Mouse (Mus musculus) kidney, embryonic 16.5 days (tissue): Measurements from ENCODE around the gene Mecom. TPM values are rescaled to one million over a fixed set of nuclear protein-coding genes. Genes with fewer than 3 reads are reported as not detected.

Source experiments
- ATAC-seq: fragments of 200-750 bp; cut with Nextera tagmentation; 2 replicates; pipeline ENCODE4 v1.8.0; 2017; ENCODE audit warnings: moderate TSS enrichment; ENCODE audit not compliant: low FRiP score, low TSS enrichment
- H3K27ac ChIP-seq: fragments of 300-500 bp; sonication (generic); 2 replicates; pipeline ENCODE4 v1.5.1; 2014; ENCODE audit warnings: low read length
- H3K27me3 ChIP-seq: fragments of 300-500 bp; sonication (generic); 2 replicates; pipeline ENCODE4 v1.6.1; 2014; ENCODE audit warnings: low read length, control low read depth, mixed read lengths; ENCODE audit not compliant: insufficient read depth
- H3K36me3 ChIP-seq: fragments of 300-500 bp; sonication (generic); 2 replicates; pipeline ENCODE4 v1.6.1; 2014; ENCODE audit warnings: low read length, control low read depth, mixed read lengths; ENCODE audit not compliant: insufficient read depth
- H3K4me1 ChIP-seq: fragments of 300-500 bp; sonication (generic); 2 replicates; pipeline ENCODE4 v1.6.1; 2014; ENCODE audit warnings: low read length, control low read depth, mixed read lengths; ENCODE audit not compliant: insufficient read depth
- H3K4me2 ChIP-seq: fragments of 300-500 bp; sonication (generic); replicated peaks from 2 replicates; pipeline ENCODE4 v1.6.1; 2014; ENCODE audit warnings: low read depth, low read length
- H3K4me3 ChIP-seq: fragments of 300-500 bp; sonication (generic); 2 replicates; pipeline ENCODE4 v1.5.1; 2014; ENCODE audit warnings: mild to moderate bottlenecking, low read length
- H3K9ac ChIP-seq: fragments of 300-500 bp; sonication (generic); replicated peaks from 2 replicates; pipeline ENCODE4 v1.6.1; 2014; ENCODE audit warnings: low read length
- H3K9me3 ChIP-seq: fragments of 300-500 bp; sonication (generic); 2 replicates; pipeline ENCODE4 v1.6.1; 2016; ENCODE audit warnings: low read length, control low read depth
- WGBS: fragments of 180-500 bp; shearing (Covaris S2); extraction: QIAGEN DNeasy Blood & Tissue Kit; methylation state at CpG from one replicate; pipeline ENCODE4 v1.1.7; 2014; 5-methylcytosine and 5-hydroxymethylcytosine counted together
- polyA plus RNA-seq: library from polyadenylated mRNA; unstranded; fragments of >200 nt; fragmentation: Nextera tagmentation; extraction: Ambion mirVana; gene quantifications from 2 replicates; pipeline ENCODE4 v1.2.1, GENCODE M21; 2015

The Mecom gene
- polyA plus RNA-seq, 1 experiment from 2014 or later, result 78.3 TPM

DNA sequence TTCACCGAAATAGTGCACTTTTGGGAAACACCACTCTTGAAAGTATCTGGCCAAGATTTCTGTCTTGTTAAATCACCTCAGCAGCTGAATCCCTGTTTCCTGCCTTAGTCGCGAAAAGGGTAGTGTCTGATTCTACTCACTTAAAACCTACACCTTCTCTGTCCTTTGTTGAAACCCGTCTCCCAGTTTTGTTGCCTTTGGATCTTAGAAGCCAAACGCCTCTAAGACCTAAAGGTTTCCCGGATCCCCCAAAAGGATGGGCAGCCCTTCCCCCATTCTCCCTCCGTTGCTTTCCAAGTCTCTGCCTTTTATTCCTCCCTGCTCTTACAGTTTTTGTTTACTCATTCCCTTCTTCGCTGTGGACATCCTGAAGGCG is 32.0 kb downstream of the Mecom start:
- Histone ChIP-seq H3K27me3 (peaks cover 38% of the 10 kb centered on the region), H3K9ac (peak overlapping the region; percentile 68; the same call in 1 of the 2 replicates), H3K4me1 (peaks cover 11% of the 10 kb centered on the region; the same call in 1 of the 2 replicates), H3K36me3 (no peaks in the 10 kb centered on the region), H3K4me2 (peak overlapping the region; percentile 75), H3K4me3 (peak overlapping the region; percentile 52), H3K27ac (no peak overlapping the region; the same call in 1 of the 2 replicates), H3K9me3 (no peaks in the 10 kb centered on the region)
- WGBS, result 11% methylated on average over 9 of the region's 9 CpGs
- no peak for ATAC-seq

DNA sequence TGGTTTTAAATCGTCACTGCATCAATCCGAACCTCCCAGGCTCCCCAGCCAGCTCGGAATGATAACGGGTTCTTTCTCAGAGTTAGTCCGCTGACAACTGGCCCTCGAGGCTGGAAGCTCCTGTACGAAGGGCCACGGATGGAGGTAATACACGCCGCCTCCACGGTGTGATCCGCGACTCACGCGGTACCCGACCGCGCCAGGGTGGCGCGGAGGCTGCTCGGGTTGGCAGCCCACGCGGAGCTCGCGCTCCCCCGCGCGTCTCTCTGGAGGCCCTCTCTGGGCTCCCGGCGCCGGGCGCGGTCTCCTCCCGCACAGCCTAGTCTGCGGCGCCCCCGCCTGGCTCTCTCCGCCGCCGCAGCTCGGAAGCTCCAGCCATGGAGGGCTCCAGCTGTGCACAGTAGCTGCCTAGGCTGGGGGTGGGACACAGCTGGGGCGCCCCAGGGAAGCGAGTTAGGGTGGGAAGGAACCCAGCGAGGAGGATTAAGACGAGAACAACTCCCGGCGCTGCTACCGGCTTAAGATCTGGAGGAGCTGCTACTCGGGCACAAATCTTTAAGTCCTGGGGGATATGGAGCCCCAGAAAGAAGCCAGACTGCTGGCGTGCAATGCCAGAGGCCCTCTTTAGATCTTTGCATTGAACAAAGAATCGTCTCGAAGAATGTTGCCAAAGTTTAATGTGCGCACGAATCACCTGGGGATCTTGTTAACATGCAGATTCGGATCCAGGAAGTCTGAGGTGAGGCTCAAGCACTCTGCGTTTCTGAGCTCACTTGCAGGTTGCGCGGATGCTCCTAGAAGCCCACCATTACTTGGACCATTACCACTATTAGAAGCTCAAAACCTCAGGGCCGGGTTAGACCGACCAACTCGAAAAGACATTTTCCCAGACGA is 32.7 kb downstream of the Mecom start:
- peaks cover 40% of the 10 kb centered on the region for H3K27me3 ChIP-seq
- ATAC-seq, result peak; percentile 94
- H3K27ac ChIP-seq, result peak overlapping the region; percentile 86
- H3K4me2 ChIP-seq, result peak overlapping the region; percentile 75
- H3K9ac ChIP-seq, result peak overlapping the region; percentile 68
- H3K4me3 ChIP-seq, result peak overlapping the region; percentile 52
- WGBS, result under 1% methylated on average over 62 of the region's 62 CpGs
- no peaks in the 10 kb centered on the region for H3K36me3 ChIP-seq
- H3K9me3 ChIP-seq, result no peaks in the 10 kb centered on the region
- peaks cover 11% of the 10 kb centered on the region; the same call in 1 of the 2 replicates for H3K4me1 ChIP-seq

DNA sequence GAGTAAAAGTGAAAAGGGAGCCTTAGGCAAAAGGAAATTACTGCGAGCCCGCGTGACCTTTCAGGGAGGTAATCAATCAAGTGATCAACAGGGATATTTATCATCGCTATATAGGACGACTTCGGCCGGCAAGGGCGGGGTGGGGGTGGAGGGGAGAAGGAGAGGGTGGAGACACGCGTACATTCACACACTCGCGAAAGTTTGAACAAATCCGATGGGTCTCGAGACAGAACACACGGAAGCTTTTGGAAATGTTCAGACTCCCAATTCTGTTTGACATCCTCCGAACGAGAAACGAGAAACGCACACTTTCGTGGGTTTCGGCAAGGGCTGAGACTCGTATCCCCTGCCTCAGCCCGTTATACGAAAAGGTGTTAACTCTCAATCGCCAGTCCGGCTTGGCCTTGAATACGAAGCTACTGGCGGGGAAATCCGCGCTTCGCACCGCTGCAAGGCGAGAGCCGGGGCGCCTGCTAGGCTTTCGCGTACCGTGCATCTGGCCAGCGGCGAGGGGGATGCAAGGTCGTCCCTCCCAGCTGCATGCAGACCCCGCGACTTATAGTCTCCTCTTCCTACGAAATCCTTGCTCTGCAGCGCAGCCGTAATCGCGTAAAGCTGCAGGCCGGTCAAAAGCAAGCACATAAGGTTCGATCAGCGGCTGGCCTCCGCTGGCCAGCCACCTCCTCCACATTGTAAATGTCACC is 33.6 kb downstream of the Mecom start:
- Histone ChIP-seq H3K4me2 (peak overlapping the region; percentile 75), H3K4me3 (peak overlapping the region; percentile 52), H3K27ac (peak overlapping the region; percentile 86), H3K9ac (peak overlapping the region; percentile 68), H3K27me3 (peaks cover 42% of the 10 kb centered on the region), H3K4me1 (peaks cover 15% of the 10 kb centered on the region), H3K36me3 (no peaks in the 10 kb centered on the region), H3K9me3 (no peaks in the 10 kb centered on the region)
- ATAC-seq, result peak; percentile 5; the same call in 1 of the 2 replicates
- WGBS, result under 1% methylated on average over 52 of the region's 52 CpGs

DNA sequence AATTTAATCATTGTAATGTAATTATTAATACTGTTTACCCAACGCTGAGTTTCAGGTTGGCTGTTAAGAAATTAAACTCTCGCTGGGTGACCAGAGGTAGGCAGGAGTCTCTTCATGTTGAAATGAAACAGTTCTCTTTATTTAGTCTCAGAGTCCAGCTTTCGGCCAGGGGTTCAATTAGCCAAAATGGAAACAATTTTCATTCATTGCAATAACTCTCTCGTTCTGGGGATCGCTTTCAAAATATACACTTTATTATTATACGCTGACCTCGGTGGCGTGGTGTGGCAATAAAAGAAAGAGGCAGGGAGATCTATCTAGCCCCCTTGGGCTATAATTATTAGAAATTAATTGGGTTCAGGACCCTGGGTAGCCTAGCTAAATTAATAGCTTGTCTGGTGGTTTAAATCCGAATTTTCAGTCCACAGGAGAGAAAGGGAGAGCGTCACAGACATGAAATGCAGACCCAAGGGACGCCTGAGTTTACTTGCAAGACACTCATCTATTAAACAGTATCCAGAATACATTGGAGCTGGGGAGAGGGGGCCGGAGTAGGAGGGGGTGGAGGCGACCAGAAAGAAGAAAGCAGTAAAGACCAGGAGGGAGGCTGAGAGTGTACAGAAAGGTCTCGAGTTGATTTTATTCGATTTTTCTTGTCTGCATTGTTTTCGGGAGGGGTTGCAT is 34.4 kb downstream of the Mecom start:
- H3K9ac ChIP-seq, result peak overlapping the region; percentile 68
- peak overlapping the region; percentile 52 for H3K4me3 ChIP-seq
- H3K36me3 ChIP-seq, result no peaks in the 10 kb centered on the region
- peak overlapping the region; percentile 86 for H3K27ac ChIP-seq
- H3K9me3 ChIP-seq, result no peaks in the 10 kb centered on the region
- H3K4me2 ChIP-seq, result peak overlapping the region; percentile 75
- WGBS, result 6% methylated on average over 16 of the region's 16 CpGs
- no peak for ATAC-seq
- peaks cover 42% of the 10 kb centered on the region for H3K27me3 ChIP-seq
- peaks cover 15% of the 10 kb centered on the region for H3K4me1 ChIP-seq

DNA sequence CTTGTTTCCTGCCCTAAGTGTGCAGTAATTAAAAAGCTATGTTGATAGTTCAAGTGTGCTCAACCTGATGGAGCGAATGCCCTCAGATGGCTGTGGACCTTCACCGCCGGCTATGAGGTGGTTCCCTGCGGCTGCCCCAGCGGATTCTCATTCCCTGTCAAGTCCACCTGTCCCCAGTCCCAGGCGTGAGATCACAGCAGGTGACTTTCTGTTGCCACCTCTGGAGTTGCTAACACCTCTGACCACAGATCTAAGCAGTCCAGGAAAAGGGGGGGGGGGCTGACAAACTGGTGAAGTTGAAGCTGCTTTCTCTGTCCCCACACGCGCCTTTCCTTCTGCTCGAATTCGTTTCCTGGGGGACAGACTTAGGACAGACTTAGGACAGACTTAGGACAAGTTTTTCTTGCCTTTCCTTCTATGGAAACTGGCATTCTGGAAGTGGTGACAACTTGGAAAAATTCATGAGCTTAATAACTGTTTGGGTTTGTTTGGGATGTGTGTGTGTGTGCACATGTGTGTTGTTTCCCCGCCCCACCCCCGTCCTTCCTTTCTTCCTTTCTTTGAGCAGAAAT is 35.3 kb downstream of the Mecom start:
- Histone ChIP-seq H3K4me3 (no peak overlapping the region), H3K27ac (peak overlapping the region; percentile 86), H3K9ac (no peak overlapping the region; the same call in 1 of the 2 replicates), H3K36me3 (no peaks in the 10 kb centered on the region), H3K27me3 (peaks cover 38% of the 10 kb centered on the region), H3K4me1 (peaks cover 15% of the 10 kb centered on the region), H3K4me2 (peak overlapping the region; percentile 75), H3K9me3 (no peaks in the 10 kb centered on the region)
- WGBS, result 23% methylated on average over 12 of the region's 12 CpGs
- no peak for ATAC-seq

DNA sequence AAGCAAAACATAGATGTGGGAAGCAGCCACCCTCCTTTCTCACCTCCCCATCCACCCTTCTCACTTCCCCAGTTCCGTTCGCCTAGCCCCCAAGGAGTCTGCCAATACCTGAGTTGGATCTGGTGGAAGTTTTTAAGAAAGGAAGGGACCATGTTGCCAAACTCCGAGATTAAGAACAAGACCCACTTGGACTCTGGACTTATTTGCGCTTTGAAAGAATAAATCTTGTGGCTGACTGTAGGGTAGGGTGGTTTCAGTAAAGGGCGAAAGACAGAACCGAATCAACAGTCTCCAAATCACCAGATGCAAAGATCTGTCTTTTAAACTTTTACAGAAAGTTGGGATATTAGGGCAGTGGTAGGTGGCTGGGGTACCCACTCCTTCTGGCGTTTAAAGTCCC is 36.0 kb downstream of the Mecom start:
- Histone ChIP-seq H3K9me3 (no peaks in the 10 kb centered on the region), H3K27me3 (peaks cover 35% of the 10 kb centered on the region), H3K4me3 (no peak overlapping the region), H3K27ac (0 out of 2 replicates have a peak overlapping the region, but pooled peaks have one; percentile 8), H3K4me2 (no peak overlapping the region), H3K36me3 (no peaks in the 10 kb centered on the region), H3K9ac (no peak overlapping the region), H3K4me1 (peaks cover 18% of the 10 kb centered on the region)
- WGBS, result 34% methylated on average over 7 of the region's 7 CpGs
- ATAC-seq, result no peak

DNA sequence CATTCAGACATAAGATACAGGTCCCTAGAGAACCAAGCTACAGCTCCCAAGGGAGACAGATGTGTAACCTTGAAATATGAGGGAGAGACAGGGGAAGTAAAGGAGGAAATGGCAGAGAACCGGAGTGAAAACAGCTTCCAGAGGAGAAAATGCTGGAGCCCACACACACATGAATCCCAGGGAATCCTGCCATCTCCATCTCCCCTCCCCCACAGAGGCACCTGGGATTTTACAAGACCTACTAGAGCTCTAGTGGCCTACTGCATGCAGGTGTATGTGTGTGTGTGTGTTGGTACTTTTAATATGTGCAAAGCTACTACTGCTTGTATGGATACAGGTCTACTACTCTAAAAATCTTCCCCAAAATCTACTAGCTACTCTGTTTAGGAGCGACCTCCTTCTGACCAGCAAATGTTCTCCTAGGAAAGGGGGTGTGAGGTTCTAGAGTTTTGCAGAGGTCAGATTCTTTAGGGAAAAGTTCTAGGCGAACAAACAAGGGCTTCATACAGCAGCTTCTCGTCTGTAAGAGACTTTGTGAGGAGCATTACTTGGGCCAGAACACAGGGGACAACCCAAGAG is 36.7 kb downstream of the Mecom start:
- no peak for ATAC-seq
- Histone ChIP-seq H3K36me3 (no peaks in the 10 kb centered on the region), H3K4me1 (peaks cover 22% of the 10 kb centered on the region), H3K4me3 (no peak overlapping the region), H3K9me3 (no peaks in the 10 kb centered on the region), H3K4me2 (no peak overlapping the region), H3K27ac (peak overlapping the region; percentile 6; the same call in 1 of the 2 replicates), H3K9ac (no peak overlapping the region; the same call in 1 of the 2 replicates), H3K27me3 (peaks cover 30% of the 10 kb centered on the region)
- WGBS, result 44% methylated on average over 4 of the region's 4 CpGs

DNA sequence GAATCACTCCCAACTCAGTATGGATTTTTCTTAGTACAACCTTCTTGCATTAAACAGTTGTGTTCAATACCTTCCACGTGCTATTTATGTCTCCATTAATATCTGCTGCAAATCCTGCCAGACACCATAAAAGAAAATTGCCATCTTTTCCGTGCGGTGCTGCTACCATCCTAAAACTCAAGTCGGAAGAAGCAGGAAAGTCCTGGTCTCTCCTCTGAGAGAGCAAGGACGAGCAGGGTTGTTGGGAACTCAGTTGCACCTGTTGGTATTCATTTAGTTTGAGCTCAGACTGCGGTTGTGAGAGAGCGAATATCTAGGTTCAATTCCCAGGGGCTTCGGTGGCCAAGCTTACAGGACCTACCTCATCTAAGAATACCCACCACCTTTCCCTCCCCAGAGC is 37.2 kb downstream of the Mecom start:
- 21% methylated on average over 8 of the region's 8 CpGs for WGBS
- H3K9me3 ChIP-seq, result no peaks in the 10 kb centered on the region
- no peaks in the 10 kb centered on the region for H3K36me3 ChIP-seq
- H3K9ac ChIP-seq, result no peak overlapping the region
- ATAC-seq, result no peak
- H3K4me3 ChIP-seq, result no peak overlapping the region
- peaks cover 28% of the 10 kb centered on the region; the same call in 1 of the 2 replicates for H3K27me3 ChIP-seq
- H3K4me1 ChIP-seq, result peaks cover 27% of the 10 kb centered on the region
- H3K27ac ChIP-seq, result peak overlapping the region; percentile 6; the same call in 1 of the 2 replicates
- peak overlapping the region; percentile 87; the same call in 1 of the 2 replicates for H3K4me2 ChIP-seq

DNA sequence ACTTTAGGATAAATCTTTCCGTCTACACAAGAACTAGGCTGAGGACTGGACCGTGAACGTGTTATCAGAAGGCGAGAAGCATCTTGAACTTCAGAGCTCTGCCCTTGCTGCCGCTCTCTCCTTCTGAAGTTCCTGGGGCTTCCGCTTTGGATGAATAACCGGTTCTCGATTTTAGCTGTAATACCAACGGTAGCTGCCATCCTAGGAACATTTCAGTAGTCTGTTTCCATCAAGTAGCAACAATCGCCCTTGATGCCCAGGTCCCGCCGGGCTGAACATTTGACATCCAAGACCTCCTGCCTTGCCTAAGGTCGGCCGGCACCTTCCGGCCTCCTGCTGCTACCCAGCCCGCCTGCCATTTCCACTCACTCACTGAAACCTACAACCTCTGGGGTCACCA is 37.7 kb downstream of the Mecom start:
- H3K9me3 ChIP-seq, result no peaks in the 10 kb centered on the region
- peaks cover 32% of the 10 kb centered on the region for H3K4me1 ChIP-seq
- H3K4me3 ChIP-seq, result peak overlapping the region; percentile 56
- peak overlapping the region; percentile 79 for H3K9ac ChIP-seq
- WGBS, result under 1% methylated on average over 16 of the region's 16 CpGs
- no peaks in the 10 kb centered on the region for H3K36me3 ChIP-seq
- H3K27ac ChIP-seq, result peak overlapping the region; percentile 95
- peaks cover 24% of the 10 kb centered on the region; the same call in 1 of the 2 replicates for H3K27me3 ChIP-seq
- no peak for ATAC-seq
- peak overlapping the region; percentile 87 for H3K4me2 ChIP-seq
